Mouse (Mus musculus) induced T-regulatory cell, adult 2 months (primary cell): Measurements from ENCODE around the gene Ifna14.
"Not testable (repeated sequence)": the region's sequence is repeated elsewhere in the genome, so short reads cannot be mapped to it uniquely, and the experiment has no call there.

Experiments
- DNase-seq: peaks from one replicate; pipeline ENCODE4 v3.0.0-alpha.2; 2012; ENCODE audit warnings: low read depth

Gene Ifna14

DNA sequence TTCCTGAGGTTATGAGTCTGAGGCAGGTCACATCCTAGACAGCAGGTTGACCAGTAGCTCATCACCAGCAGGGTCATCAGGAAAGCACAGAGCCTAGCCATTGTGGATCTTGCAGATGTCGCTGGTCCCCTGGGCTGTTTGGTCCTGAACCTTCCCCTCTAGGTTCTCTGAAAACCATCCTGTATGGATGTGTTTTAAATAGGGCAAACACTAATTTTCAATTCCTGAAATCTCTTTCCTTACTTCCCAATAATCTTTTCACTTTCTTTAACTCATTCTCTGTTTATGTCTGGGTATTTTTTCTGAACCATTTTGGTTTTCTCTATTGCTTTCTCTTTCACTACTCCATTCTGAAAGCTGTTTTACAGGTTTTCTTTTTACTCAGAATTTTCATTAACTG lies at the start of gene Ifna14:
TSS of gene Ifna14 (minus strand) at position 101 of the 400 bp plus-strand sequence.
- DNase-seq = no peak

DNA sequence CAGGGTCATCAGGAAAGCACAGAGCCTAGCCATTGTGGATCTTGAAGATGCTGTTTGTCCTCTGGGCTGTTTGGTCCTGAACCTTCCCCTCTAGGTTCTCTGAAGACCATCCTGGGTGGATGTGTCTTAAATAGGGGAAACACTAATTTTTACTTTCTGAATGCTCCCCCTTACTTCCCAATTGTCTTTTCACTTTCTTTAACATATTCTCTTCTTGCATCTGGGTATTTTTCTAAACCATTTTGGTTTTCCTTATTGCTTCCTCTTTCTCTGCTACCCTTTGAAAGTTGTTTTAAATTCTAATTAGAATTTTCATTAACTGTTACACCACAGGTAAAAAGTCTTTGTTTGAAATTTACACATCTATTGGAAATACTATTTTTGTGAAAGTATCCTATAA lies 31.7 kb upstream of the Ifna14 start, which contains the start of gene Ifna12:
TSS of gene Ifna12 (minus strand) at position 101 of the 400 bp plus-strand sequence.
- DNase-seq = no peak

- no peak for DNase-seq
These were observed 20.7 kb upstream of the Ifna14 start, which contains the start of gene Ifna9 for GRCm38 (mm10) chr4:88592285-88592684. Gene Ifna9, minus strand, starts transcription at chr4:88592385.

DNA sequence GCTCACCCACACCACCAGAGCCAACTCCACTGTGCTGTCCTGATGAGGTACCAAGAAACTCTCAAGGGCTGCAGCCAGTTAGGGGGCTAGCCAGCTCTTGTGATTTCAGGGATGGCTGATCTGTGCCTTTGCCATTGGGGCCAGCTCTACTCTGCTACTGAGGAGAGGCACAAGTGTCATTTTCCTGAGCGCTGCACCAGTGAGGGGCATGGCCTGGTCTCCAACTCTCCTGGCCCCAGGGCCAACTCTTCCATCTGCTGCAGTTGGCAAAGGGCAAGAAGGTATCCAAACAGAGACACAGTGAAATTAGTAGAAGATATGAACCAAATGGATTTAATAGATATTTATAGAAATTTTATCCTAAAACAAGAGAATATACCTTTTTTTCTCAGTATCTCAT lies 9.8 kb downstream of the Ifna14 start:
- DNase-seq = no peak

DNA sequence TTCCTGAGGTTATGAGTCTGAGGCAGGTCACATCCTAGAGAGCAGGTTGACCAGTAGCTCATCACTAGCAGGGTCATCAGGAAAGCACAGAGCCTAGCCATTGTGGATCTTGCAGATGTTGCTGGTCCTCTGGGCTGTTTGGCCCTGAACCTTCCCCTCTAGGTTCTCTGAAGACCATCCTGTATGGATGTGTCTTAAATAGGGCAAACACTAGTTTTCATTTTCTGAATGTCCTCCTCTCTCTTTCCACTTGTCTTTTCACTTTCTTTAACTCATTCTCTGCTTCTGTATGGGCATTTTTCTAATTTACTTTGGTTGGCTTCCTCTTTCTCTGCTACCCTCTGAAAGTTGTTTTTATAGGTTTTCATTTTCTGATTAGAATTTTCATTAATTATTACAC lies 13.5 kb downstream of the Ifna14 start, which contains the start of gene Ifna15:
TSS of gene Ifna15 (minus strand) at position 101 of the 400 bp plus-strand sequence.
- DNase-seq = not testable (repeated sequence)

DNA sequence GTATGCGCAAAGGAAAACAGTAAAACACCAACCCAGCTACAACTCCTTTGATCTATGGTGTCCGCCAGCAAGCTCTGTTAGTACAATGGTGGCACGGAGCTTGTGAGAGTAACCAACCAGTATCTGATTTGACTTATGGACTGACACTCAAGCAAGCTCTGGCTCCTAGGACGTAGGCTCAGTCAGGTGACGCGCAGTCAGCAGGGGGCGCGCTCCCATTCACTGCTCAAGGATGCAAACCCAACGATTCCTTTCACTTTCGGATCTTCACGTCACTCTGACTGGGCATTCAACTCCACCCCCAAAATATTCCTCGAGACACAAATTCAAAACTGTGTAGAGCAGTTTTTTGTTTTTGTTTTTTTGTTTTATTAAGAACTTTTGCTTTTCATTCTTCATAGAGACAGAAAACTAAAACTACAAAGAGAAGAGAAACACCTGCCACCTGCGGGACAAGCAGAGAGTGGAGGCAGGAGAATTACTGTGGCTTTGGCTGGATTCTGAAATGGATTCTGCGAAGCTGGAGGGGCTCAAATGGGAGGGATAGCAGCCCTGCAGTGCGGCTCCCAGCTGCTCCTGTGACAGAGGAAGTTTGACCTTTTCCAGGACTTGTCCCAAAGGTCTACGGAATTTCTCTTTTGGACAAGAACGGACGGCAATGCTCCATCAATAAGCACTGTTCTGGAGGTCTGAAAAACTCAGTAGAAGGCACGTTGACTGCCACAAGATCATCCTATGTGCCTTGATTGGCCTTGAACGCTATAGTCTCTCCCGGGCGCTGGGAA lies 21.2 kb downstream of the Ifna14 start:
- DNase-seq = peak; percentile 96

DNA sequence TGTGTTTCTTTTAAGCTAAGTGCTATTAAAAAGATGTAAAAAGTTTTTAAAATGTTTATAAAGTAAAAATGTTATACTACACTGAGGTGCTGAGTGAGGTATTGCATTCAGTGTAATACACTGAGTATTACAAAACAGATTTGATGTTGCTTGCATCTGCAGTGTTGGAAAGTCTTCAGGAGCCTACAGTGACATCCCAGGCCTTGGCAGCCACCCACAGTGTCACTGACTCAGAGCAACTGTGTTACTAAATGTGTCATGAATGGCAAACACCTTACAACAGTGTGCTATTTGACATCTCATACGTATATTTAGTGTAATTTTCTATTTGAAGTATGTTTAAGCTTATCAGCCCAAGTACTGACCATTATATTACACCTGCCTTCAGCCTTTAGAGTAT lies 23.6 kb downstream of the Ifna14 start:
- DNase-seq = no peak

GRCm38 (mm10) chr4:88543649-88544234 lies 27.9 kb downstream of the Ifna14 start:
- peak; percentile 84 for DNase-seq

DNA sequence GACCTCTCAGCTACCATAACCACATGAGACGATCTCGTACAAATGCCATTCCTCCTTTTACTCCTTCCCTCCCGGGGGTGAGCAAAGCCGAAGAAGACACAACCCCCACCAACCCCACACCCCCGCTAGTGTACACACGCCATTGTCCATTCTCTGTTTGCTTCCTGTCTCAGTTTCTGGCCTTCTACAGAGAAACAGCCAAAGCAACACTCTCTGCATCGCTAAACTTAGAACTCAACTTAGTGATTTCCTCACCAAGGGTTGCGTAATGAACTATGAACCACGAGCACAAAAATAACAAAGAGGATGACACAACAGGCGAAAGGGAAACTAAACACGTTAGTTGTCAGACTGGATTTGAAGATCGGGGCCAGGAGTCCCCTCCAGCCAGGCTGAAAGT lies 34.3 kb downstream of the Ifna14 start:
- DNase-seq = peak; percentile 41

DNA sequence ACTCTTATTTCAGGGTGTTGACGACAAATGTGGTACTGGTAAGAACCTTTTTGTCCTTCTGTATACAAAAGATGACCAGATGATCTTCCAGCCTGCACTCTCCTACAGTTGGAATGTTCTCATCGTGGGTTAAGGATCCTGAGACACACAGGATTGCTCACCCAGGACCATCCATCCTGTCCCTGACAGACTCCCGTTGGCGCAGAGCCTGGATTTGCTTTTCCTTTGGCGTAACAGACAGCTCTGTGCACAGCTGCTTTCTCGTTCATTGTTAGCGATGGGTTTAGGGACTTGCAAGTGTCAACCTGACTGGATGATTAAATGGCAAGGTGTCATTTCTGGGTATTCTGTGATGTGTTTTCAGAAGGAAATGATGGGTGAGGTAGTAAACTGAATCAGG lies 35.0 kb downstream of the Ifna14 start:
- no peak for DNase-seq

- no peak for DNase-seq
These were observed 35.9 kb downstream of the Ifna14 start for GRCm38 (mm10) chr4:88535742-88536141.

- DNase-seq = no peak
These were observed 36.7 kb downstream of the Ifna14 start for GRCm38 (mm10) chr4:88534903-88535302.

GRCm38 (mm10) chr4:88533499-88533898 lies 38.1 kb downstream of the Ifna14 start:
- DNase-seq = no peak

DNA sequence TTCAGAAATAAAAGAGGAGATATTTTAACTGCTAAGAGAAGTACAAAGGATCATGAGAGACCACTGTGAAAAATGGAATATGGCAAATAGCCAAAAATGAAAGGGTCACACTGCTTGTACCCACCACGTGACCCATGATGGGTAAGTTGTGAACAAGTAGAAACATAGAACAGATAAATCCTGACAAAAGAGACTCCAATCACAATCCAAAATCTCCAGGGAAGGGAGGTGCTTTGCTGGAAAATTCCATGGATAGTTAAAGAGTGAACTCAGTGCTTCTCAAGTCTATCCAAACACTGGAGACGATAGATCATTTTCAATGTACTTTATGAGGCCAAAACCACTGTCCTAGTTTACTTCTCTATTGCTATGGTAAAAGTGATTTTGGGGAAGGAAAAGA lies 40.7 kb downstream of the Ifna14 start:
- no peak for DNase-seq

- DNase-seq = no peak
These were observed 41.3 kb downstream of the Ifna14 start for GRCm38 (mm10) chr4:88530271-88530670.

GRCm38 (mm10) chr4:88526379-88527049 lies 45.1 kb downstream of the Ifna14 start:
- DNase-seq = no peak

DNA sequence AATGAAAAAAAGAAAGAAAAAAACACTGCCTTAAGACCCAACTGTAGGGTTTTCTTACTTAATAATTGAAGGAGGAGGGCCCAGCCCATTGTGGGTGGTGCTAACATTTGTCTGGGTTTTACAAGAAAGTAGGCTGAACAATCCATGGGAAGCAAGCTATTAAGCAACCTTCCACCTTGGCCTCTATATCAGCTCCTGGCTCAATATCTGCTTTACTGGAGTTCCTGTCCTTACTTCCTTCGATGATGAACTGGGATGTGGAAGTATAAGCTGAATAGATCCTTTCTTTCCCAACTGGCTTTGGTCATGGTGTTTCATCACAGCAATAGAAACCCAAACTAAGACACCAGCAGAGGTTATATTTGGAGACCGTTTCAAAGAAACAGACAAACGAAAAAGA lies 46.2 kb downstream of the Ifna14 start:
- DNase-seq = no peak

- no peak for DNase-seq
These were observed 48.4 kb downstream of the Ifna14 start for GRCm38 (mm10) chr4:88523241-88523640.

DNA sequence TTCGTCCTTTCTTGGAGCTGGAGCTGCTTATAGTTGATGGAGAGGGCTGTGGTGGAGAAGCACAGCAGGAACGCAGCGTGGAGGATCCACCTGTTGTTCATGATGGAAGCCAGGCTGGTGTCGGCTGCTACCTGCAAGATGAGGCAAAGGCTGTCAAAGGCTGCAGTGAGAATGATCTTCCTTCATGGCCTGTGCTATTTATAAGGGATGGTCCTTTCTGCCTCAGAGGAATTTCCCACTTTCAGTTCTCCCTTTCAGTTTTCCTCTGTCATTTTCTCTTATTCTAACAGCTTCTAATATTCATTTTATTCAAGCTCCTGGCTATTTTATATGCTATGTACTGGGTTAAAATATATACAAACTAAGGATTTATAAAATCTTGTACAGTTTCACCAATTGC lies 48.9 kb downstream of the Ifna14 start, which contains the start of gene Ifnb1:
TSS of gene Ifnb1 (minus strand) at position 101 of the 400 bp plus-strand sequence.
- DNase-seq = no peak
